Mouse (Mus musculus) cerebellum, adult 11 months (tissue): ENCODE results near the gene Cdh13.

Source experiments
- DNase-seq: peaks from one replicate; pipeline ENCODE4 v3.0.0; 2022

Gene Cdh13

DNA sequence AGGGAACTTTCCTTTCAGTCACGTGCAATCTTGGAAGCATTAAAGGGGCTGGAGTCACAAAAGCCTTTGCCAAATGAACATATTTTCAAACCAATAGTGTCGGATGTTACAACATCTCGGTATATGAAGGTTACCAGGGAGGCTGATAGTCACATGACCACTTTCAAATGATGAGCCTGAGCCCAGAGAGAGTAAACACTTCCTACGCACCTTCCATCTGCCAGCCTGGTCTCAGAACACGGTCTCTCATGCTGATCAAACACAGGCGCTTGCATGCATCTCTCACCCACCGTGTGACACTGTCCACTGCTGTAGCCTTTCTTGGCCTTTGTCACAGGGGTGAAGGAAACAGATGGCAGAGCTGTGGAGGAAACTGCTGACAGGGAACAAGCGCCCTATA is 313.3 kb downstream of the Cdh13 start:
- DNase-seq, result no peak

GRCm38 (mm10) chr8:118601376-118601775 is 317.8 kb downstream of the Cdh13 start:
- DNase-seq, result no peak

DNA sequence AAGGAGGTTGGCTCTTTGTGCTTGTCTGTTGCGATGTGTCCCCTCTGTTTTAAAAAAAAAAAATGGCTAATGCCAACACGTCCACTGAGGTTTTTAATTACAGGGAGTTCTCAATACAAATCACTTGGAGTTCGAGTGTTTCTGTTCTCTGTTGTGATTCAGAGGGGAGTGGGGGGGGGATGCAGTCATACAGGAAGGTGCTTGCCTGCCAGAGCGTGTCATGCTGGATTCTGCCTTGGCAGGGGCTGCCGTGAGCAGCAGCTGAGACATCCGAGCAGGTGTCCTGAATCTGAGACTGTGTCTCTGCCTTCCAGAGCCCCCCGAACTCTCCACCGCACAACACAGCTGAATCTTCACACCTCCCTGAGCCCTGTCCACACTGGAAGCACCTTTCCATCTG is 318.5 kb downstream of the Cdh13 start:
- DNase-seq, result no peak

- peak; percentile 45 for DNase-seq
Measured at GRCm38 (mm10) chr8:118611551-118611950, 328.0 kb downstream of the Cdh13 start.

- no peak for DNase-seq
Measured at GRCm38 (mm10) chr8:118618195-118618594, 334.7 kb downstream of the Cdh13 start.

DNA sequence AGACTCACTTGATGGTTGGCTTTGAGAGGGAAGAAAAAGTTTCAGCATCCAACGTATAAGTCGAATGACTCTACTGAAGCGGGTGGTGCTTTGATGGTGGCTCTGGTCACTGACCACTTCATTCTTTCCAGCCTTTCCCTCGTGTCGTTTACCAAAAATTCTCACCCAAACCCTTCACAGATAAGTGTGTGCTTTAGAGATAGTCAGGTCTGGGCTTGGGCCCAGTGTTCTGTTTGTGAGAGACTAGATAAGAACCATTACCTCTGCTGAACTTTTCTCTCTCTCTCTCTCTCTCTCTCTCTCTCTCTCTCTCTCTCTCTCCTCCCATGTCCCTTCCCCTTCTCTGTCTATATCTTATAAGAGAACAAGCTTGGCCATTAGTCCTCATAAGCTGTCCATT is 342.9 kb downstream of the Cdh13 start:
- DNase-seq, result no peak

GRCm38 (mm10) chr8:118627737-118628136 is 344.2 kb downstream of the Cdh13 start:
- DNase-seq, result no peak

- DNase-seq, result no peak
Measured at GRCm38 (mm10) chr8:118628702-118629101, 345.2 kb downstream of the Cdh13 start.

DNA sequence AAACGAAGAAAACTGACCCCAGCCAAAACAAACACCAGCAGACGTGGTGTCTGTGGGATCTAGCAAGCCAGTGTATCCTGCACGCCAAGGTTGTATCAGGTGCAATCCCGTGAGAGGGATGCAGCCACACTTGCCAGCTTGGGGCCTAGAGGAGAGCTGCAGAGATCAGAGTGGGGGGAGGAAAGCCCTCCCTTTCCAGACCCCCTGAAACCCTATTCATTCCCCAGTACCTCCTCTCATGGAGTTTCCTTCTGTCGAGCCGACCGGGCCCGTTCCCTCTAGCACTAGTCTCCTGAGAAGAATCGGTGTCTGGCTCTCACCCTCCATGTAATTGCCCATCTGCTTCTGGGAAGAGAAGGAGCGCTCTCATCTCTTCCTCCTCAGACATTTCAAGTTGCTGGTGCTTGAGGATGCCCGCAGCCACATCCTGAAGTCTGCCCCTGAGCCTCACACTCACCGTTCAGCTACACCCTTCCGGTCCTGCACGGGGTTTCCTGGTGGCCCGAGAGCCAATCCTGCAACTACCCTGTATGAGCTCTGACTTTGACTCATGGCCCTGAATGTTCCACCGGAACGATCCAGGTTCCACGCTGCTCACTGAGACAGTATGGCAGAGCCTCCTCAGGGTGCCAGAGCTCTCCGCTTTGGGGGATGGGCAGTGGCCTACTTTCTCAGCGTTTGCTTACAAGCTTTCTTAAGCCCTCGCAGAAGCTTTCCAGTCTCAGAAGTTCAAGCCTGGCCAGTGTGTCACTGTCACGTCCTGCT is 351.9 kb downstream of the Cdh13 start:
- DNase-seq, result peak; percentile 22

GRCm38 (mm10) chr8:118639606-118640005 is 356.1 kb downstream of the Cdh13 start:
- peak; percentile 11 for DNase-seq

DNA sequence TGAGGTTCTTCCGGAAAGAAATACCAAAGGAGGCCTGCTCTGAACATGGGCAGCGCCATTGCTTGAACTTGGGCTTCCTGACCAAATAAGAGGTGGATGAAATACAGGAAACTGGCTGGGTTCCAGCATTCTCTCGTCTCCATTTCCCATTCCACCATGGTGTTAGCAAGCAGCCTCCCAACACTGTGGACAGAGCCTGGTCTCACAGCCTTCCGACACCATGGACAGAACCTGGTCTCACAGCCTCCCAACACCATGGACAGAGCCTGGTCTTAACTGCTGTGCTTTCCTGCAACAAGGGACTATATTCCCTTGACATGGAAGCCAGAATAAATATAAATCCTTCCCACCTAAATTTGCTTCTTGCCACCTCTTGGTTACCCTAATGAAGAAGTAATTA is 358.3 kb downstream of the Cdh13 start:
- no peak for DNase-seq

DNA sequence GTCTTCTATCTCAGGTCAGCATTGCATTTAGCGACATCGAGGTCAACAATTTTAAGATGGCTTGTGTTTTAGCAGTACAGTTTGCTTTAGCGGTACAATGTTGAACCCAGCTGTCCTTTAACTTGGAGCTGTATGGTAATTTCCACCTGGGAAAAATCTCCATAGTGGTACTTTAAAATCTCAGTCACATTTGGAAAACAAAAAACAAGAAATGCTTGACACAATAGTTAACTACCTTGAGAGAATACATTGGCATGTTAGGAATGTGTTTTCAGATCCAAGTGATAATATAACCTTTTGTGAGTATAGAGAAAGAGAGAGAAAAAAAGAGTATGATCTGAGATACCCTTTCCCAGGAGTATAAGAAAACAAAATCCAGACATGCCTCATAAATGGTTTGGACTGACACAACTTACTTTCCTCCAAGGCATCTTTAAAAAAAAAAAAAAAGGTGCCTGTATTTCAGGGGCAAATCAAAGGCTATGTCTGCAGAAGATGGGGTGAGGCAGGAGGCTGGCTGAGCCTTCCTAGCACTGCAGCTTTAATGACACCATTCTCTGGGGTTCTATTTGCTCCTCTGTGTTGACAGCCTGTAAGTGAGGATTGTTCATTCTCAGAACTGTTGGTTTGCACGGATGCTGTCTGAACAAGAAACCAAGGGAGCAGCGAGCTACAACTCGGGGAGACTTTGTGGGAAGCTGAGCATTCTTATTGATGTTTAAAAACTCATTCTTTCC is 365.4 kb downstream of the Cdh13 start:
- no peak for DNase-seq

DNA sequence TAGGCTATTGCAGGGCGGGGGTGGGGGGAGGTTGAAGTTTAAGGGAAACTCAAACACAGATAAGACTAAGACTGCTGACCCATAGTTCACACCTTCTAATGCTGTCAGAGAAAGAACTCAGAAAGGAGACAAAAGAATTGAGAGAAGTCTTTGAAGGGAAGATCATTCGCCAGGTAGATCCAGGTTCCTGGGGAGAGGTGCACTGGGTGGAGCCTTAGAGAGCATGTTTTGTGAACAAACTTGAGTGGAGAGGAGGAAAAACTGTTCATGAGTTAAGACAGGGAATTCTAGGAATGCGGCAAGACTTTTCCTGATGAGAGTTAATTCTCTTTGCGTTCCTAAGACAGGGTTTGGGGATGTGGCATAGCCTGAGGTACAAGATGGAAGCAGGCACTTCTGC is 366.4 kb downstream of the Cdh13 start:
- DNase-seq, result no peak

DNA sequence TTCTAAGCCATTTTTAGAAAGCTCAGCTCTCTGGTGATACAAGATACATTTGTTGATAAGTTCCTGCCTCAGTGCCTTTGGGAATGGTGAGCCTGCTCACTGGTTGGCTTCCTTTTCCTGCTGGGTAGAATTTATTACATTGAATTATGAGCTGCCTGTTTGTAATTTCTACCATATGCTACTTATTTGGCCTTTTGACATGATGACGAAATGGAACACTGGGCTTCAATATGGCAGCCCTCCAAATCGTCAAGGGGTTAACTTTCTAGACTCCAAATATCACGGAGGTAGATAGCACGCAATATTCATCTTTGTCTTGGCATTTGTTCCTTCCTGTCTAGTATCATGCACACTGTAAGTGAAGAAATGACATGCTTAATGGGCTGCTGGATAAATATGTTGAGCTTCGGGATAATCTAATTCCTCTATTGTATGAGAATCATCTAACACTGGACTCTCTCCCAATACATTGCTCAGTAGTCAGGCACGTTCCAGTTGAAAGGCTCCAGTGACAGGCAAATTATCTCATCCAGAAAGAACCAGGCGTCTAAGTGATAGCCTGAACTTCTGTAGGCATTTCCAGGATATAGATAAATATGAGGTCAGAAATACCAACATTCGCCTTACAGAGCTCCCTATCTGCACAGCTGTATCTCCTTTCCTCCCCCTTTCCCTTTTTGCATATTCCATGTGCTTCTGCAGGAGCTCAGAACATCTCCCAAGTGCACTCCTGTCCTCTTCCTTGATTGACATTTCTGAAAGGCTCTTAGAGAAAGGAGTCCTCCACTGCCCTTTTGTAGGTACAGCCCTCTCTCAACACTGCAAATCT is 378.7 kb downstream of the Cdh13 start:
- no peak for DNase-seq

DNA sequence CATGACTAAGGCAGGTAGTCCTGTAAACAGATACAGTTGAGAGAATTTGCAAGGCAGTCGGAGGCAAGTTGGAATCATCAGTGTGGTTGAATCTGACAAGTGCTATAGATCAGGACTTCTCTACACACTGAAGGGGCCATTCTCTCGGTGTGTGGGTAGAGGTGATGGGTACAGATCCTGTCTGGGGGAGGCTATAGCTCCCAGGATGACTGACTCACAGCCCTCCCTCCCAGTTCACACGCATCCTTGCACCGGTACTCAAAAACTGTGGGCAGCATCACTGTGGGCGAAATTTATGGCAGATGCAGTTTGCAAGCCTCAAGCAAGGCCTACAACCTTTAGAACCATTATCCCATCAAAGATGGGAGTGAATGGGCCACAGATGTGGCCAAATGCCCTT is 381.5 kb downstream of the Cdh13 start:
- no peak for DNase-seq

DNA sequence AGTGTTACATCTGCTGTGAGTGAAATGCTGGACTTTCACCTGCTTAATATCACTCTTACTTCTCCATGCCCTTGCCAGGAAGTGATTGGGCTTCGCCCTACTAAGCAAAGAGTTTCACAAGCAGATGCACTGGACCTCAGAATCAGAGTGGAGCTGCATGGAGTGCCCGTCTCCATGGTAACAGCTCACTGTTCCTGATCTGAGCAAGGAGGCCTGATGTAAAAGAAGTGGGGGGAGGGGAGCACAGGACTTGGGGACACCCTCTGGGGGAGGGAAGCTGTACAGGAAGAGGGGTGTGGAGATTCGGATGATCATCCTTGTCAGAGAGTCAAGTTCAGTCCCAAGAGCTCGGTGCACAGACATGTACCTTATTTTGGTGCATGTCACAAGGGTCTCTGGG is 384.2 kb downstream of the Cdh13 start:
- DNase-seq, result no peak

GRCm38 (mm10) chr8:118676233-118676632 is 392.7 kb downstream of the Cdh13 start:
- no peak for DNase-seq

DNA sequence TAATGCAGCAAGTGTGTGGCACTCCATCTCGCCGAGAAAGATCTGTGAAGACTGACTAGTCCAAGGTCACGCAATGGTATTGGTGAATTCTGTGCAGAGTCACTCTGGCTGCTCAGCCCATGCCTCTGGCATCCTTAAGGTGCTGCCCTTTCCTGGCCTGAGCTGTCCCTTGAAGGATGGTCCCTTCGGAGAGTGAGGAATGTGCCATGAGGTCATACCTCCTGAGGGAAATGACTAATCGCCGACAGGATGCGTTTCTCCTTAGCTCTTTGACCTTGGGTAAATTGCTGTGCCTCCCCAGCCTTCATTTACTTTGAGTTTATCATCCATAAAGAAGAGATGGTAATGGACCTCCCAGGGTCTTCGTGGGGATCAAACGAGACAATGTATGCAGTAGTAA is 395.8 kb downstream of the Cdh13 start:
- no peak for DNase-seq

- DNase-seq, result no peak
Measured at GRCm38 (mm10) chr8:118683386-118683785, 399.9 kb downstream of the Cdh13 start.

- no peak for DNase-seq
Measured at GRCm38 (mm10) chr8:118685863-118686262, 402.3 kb downstream of the Cdh13 start.

DNA sequence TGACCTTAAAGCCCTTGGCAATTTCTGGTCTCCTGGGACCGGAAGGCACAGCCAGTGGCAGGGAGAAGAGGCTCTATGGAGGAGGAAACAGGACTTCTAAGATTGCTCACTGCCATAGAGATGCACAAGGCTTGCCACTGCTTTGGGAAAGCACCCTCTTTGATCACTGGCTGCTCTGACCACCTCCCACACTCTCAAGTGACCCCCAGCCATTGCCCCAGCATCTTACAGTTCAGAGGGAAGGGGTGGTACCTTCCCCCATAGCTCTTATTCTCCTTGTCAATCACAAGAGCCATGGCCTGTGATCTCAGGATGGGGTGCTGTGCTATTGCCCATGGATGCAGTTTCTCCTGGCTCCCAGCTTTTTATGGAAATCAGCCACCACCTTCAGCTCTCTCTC is 406.3 kb downstream of the Cdh13 start:
- no peak for DNase-seq

DNA sequence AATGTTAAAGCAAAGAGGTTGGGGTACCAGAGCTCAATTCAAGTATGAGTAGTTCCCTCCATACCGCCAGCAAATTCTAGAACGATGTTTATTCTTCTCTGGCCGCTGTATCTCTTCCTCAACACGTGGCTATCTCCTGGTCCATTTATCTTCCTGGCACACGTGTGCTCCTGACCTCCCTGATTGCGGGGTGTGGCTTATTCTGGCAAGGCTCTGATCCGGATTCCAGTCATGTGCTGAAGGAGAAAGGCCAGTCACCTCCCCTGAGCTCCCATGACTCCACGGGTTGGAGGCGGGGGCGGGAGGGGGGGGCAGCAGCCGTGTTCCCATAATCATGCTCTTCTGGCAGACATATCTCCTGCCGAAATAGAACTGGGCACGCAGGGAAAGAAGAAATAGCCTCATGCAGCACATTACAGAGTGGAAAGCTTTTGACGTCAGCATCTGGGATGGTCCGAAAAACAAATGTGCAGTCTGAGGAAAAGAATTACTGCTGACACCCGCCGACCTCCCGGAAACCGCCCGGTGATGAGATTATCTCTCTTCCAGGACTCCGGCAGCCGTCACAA is 417.9 kb downstream of the Cdh13 start:
- no peak for DNase-seq

GRCm38 (mm10) chr8:118709366-118709765 is 425.8 kb downstream of the Cdh13 start:
- DNase-seq, result no peak
